Mouse (Mus musculus) kidney, adult 2 months (tissue): ENCODE data around the gene Zbtb20.

Experiments
- CTCF ChIP-seq: fragments of 200-500 bp; conservative IDR thresholded peaks from 2 replicates; pipeline ENCODE4 v1.5.1; 2011; ENCODE audit warnings: low read depth, mild to moderate bottlenecking, control low read depth, low read length, moderate library complexity, mixed read lengths; ENCODE audit not compliant: insufficient read depth, insufficient read length
- POLR2A ChIP-seq: fragments of 200-500 bp; IDR thresholded peaks from one replicate; pipeline ENCODE4 v1.6.1; 2011; ENCODE audit warnings: low read depth, low read length, control low read depth

- TF ChIP-seq POLR2A (no peak), CTCF (no peak)
Observed at GRCm38 (mm10) chr16:43634037-43634436, 758.4 kb downstream of the Zbtb20 start.
